Mouse (Mus musculus) limb, embryonic 12.5 days (tissue): ENCODE measurements around the gene Slc25a25. TPM values are rescaled to one million over a fixed set of nuclear protein-coding genes. Genes with fewer than 3 reads are reported as not detected.

Source experiments
- ATAC-seq: fragments of 200-750 bp; cut with Nextera tagmentation; 2 replicates; pipeline ENCODE4 v1.8.0; 2017; ENCODE audit warnings: low read depth, moderate TSS enrichment; ENCODE audit not compliant: insufficient number of reproducible peaks, insufficient read depth, low FRiP score, low TSS enrichment
- H3K27ac ChIP-seq: fragments of 300-500 bp; sonication (generic); 2 replicates; pipeline ENCODE4 v1.5.1; 2016; ENCODE audit warnings: mild to moderate bottlenecking, moderate library complexity
- H3K27me3 ChIP-seq: fragments of 300-500 bp; sonication (generic); 2 replicates; pipeline ENCODE4 v1.6.1; 2016; ENCODE audit warnings: mild to moderate bottlenecking, moderate library complexity
- H3K36me3 ChIP-seq: fragments of 300-500 bp; sonication (generic); 2 replicates; pipeline ENCODE4 v1.6.1; 2016; ENCODE audit warnings: mild to moderate bottlenecking, moderate library complexity
- H3K4me1 ChIP-seq: fragments of 300-500 bp; sonication (generic); replicated peaks from 2 replicates; pipeline ENCODE4 v1.6.1; 2016
- H3K4me2 ChIP-seq: fragments of 300-500 bp; sonication (generic); 2 replicates; pipeline ENCODE4 v1.6.1; 2016; ENCODE audit warnings: mild to moderate bottlenecking, moderate library complexity
- H3K4me3 ChIP-seq: fragments of 300-500 bp; sonication (generic); replicated peaks from 2 replicates; pipeline ENCODE4 v1.5.1; 2016; ENCODE audit warnings: mild to moderate bottlenecking
- H3K9ac ChIP-seq: fragments of 300-500 bp; sonication (generic); replicated peaks from 2 replicates; pipeline ENCODE4 v1.6.1; 2016; ENCODE audit warnings: mild to moderate bottlenecking, moderate library complexity
- H3K9me3 ChIP-seq: fragments of 300-500 bp; sonication (generic); 2 replicates; pipeline ENCODE4 v1.6.1; 2016; ENCODE audit warnings: mild to moderate bottlenecking, moderate library complexity
- WGBS: fragments of 180-500 bp; shearing (Covaris S2); methylation state at CpG from one replicate; pipeline ENCODE4 v1.1.7; 2016; 5-methylcytosine and 5-hydroxymethylcytosine counted together
- polyA plus RNA-seq: library from polyadenylated mRNA; unstranded; fragments of >200 nt; fragmentation: Nextera tagmentation; extraction: Ambion mirVana; gene quantifications from 2 replicates; pipeline ENCODE4 v1.2.1, GENCODE M21; 2016

The Slc25a25 gene
- polyA plus RNA-seq, 1 experiment from 2014 or later: 28.3 TPM

DNA sequence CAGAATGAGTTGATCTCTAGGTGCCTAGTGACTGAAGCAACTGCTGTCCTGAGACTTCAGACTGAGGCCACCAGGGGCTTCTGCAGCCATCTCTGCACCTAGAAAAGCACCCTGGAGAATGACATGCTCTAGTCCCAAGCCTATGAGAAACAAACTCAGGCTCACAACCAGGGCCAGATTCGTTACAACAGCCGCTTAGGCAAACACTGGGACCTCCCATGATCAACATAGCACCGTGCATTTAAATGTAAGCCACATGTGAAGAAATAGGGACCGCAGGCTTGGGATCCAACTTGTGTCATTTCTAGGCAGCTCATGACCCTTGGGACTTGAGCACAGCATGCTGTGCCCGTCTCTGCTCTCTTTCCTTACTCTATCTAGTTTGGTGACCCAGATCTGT, 23.5 kb downstream of the Slc25a25 start:
- H3K27ac ChIP-seq: peak overlapping the region; percentile 79; the same call in 1 of the 2 replicates
- no peak for ATAC-seq
- H3K4me2 ChIP-seq: 0 out of 2 replicates have a peak overlapping the region, but pooled peaks have one; percentile 34
- H3K4me3 ChIP-seq: no peak overlapping the region
- H3K9ac ChIP-seq: no peak overlapping the region
- H3K36me3 ChIP-seq: peaks cover 9% of the 10 kb centered on the region; the same call in 1 of the 2 replicates
- 72% methylated on average over 5 of the region's 5 CpGs for WGBS
- no peaks in the 10 kb centered on the region for H3K9me3 ChIP-seq
- peaks cover 67% of the 10 kb centered on the region for H3K4me1 ChIP-seq
- no peaks in the 10 kb centered on the region for H3K27me3 ChIP-seq

DNA sequence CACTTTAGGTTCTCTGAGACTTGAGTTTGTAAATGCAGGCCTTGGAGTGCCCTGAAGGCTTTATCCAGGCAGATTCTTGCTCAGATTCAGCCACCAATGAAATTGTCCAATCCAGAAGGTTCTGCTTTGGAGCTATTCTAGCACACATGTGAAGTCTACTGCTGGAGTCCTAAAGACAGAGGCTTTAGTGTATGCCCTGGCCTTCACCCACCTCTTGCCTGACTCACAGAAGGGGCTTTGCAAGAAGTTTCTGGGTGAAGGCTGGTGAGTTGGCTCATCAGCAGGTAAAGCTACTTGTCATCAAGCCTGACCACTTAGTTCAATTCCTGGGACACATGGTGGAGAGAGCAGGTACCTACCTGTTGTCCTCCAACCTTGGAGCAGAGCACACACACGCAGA, 25.1 kb downstream of the Slc25a25 start:
- H3K9ac ChIP-seq: no peak overlapping the region
- no peak overlapping the region for H3K4me3 ChIP-seq
- no peak overlapping the region for H3K27ac ChIP-seq
- 83% methylated on average over 1 of the region's 1 CpGs for WGBS
- H3K4me1 ChIP-seq: peaks cover 66% of the 10 kb centered on the region
- peaks cover 10% of the 10 kb centered on the region; the same call in 1 of the 2 replicates for H3K36me3 ChIP-seq
- H3K9me3 ChIP-seq: no peaks in the 10 kb centered on the region
- H3K4me2 ChIP-seq: no peak overlapping the region
- ATAC-seq: no peak
- H3K27me3 ChIP-seq: no peaks in the 10 kb centered on the region

DNA sequence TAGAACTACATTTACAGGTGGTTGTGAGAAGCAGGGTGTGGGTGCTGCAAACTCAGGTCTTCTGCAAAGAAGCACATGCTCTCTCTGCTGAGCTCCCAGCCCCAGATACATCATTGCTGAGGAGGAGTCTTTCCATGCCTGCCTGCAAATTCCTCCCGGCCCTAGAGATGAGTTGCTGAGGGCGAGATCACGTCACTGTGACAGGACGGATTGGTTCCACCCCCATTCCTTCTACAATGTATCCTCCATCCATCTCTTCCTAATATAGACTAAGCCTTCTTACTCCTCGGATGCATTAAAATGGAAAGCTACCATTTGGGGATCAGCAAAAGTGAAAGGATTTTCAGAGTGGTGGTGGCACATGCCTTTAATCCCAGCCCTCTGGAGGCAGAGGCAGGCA, 25.7 kb downstream of the Slc25a25 start:
- WGBS: 79% methylated on average over 5 of the region's 5 CpGs
- peaks cover 16% of the 10 kb centered on the region; the same call in 1 of the 2 replicates for H3K36me3 ChIP-seq
- H3K4me3 ChIP-seq: no peak overlapping the region
- ATAC-seq: no peak
- H3K27ac ChIP-seq: 0 out of 2 replicates have a peak overlapping the region, but pooled peaks have one; percentile 73
- H3K4me2 ChIP-seq: no peak overlapping the region
- H3K4me1 ChIP-seq: peaks cover 64% of the 10 kb centered on the region
- no peak overlapping the region for H3K9ac ChIP-seq
- no peaks in the 10 kb centered on the region for H3K27me3 ChIP-seq
- no peaks in the 10 kb centered on the region for H3K9me3 ChIP-seq

GRCm38 (mm10) chr2:32424796-32425195, 26.4 kb downstream of the Slc25a25 start:
- Histone ChIP-seq H3K27ac (peak overlapping the region; percentile 73), H3K36me3 (peaks cover 23% of the 10 kb centered on the region), H3K4me1 (peaks cover 57% of the 10 kb centered on the region), H3K9me3 (no peaks in the 10 kb centered on the region), H3K4me2 (no peak overlapping the region), H3K9ac (no peak overlapping the region), H3K27me3 (no peaks in the 10 kb centered on the region), H3K4me3 (no peak overlapping the region)
- 41% methylated on average over 3 of the region's 3 CpGs for WGBS
- no peak for ATAC-seq

GRCm38 (mm10) chr2:32423481-32424331, 27.5 kb downstream of the Slc25a25 start:
- no peaks in the 10 kb centered on the region for H3K9me3 ChIP-seq
- peak overlapping the region; percentile 73 for H3K27ac ChIP-seq

DNA sequence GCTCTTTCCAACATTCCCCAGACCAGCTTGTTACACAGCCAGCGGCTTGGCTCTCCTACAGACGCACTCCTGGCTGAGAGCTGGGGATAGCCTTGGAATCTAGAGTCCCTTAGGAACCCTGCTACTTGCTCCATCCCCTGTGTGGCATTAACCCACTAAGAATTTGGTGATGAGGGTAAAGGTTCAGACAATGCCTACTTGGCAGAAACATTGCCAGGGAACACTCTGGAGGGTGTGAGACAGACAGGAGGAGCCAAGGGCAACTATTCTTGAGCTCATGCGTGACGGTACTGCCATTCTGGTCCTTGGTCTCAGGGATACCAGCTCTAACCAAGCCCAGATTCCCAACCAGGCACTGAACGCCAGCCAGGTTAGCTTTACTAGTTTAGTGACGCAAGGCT, 29.4 kb downstream of the Slc25a25 start:
- H3K4me1 ChIP-seq: peaks cover 33% of the 10 kb centered on the region
- no peaks in the 10 kb centered on the region for H3K9me3 ChIP-seq
- WGBS: 88% methylated on average over 6 of the region's 6 CpGs
- H3K27me3 ChIP-seq: no peaks in the 10 kb centered on the region
- no peak for ATAC-seq
- no peak overlapping the region for H3K4me3 ChIP-seq
- no peak overlapping the region for H3K9ac ChIP-seq
- no peak overlapping the region for H3K4me2 ChIP-seq
- peaks cover 53% of the 10 kb centered on the region for H3K36me3 ChIP-seq
- H3K27ac ChIP-seq: no peak overlapping the region

More at GRCm38 (mm10) chr2:32423481-32424331, 27.5 kb downstream of the Slc25a25 start:
- no peaks in the 10 kb centered on the region for H3K27me3 ChIP-seq
- peak overlapping the region; percentile 40 for H3K4me3 ChIP-seq
- H3K9ac ChIP-seq: peak overlapping the region; percentile 13
- H3K4me1 ChIP-seq: peaks cover 46% of the 10 kb centered on the region
- peak overlapping the region; percentile 75 for H3K4me2 ChIP-seq
- ATAC-seq: peak; percentile 92
- under 1% methylated on average over 14 of the region's 14 CpGs for WGBS
- peaks cover 34% of the 10 kb centered on the region for H3K36me3 ChIP-seq

DNA sequence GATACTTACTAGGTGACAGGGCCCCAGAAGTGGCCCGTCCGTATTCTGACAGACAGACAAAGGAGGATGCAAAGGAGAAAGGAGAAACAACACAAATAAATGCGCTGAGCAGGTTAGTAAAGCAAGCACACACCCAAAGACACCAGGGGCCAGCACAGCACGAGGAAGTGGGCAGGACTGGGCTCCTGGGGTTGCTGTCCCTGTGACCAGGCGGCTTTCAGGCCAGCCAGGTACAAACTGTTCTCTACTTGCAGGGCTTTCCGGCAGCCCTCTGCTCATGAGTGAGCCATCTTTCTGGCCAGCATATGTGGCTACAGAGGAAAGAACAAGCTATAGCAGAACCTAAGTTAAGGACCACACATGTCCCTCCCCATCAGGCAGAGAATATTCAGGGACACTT, 30.6 kb downstream of the Slc25a25 start:
- ATAC-seq: no peak
- Histone ChIP-seq H3K4me3 (no peak overlapping the region), H3K27ac (no peak overlapping the region), H3K4me2 (no peak overlapping the region), H3K36me3 (peaks cover 56% of the 10 kb centered on the region), H3K27me3 (no peaks in the 10 kb centered on the region), H3K9ac (no peak overlapping the region), H3K9me3 (no peaks in the 10 kb centered on the region), H3K4me1 (peaks cover 32% of the 10 kb centered on the region)
- WGBS: 81% methylated on average over 6 of the region's 6 CpGs

DNA sequence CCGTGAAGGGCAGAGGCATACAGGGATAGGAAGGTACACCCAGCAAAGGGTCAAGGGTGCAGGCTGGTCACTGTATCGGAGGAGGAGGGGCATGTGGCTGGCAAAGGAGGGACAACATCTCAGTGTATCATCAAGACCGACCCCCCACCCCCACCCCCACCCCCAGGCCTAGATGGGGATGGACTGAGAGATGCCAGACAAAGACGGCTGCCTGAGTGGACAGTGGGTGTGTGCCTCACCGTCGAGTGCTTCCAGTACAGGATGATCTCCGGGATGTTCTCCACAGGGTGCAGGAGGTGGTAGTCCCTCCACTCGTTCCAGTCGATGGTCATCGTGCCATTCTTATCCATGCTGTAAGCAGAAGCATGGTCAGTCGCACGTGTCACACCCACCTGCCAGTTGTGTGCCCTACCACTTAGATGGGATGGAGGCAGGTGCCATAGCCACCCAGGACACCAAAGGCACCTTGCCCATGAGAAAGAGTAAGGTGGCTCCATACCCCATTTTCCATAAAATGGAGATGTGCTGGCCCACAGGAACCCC, 31.1 kb downstream of the Slc25a25 start:
- Histone ChIP-seq H3K36me3 (peaks cover 61% of the 10 kb centered on the region), H3K27me3 (no peaks in the 10 kb centered on the region), H3K27ac (no peak overlapping the region), H3K4me1 (peaks cover 27% of the 10 kb centered on the region), H3K9ac (no peak overlapping the region), H3K9me3 (no peaks in the 10 kb centered on the region), H3K4me3 (no peak overlapping the region), H3K4me2 (no peak overlapping the region)
- no peak for ATAC-seq
- WGBS: 92% methylated on average over 12 of the region's 12 CpGs

DNA sequence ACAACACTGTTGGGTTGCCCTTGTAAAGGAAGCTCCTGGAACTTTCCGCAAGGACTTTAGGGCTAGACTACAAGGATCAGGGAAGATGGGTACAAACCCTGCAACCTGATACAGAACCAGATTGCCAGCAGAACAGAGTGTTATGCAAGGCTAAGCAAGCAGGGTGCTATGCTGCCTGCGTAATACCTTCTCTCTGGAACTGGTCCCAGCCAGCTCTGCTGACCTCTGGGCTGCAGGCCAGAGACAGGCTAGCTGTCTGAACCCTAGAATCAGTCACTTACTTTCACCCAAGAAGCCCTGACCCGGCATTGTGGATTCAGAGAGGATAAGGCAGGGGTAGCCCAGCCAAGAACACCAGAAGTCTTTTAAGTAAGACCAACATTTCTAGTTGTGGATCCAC, 31.9 kb downstream of the Slc25a25 start:
- H3K4me3 ChIP-seq: no peak overlapping the region
- H3K27ac ChIP-seq: no peak overlapping the region
- peaks cover 69% of the 10 kb centered on the region for H3K36me3 ChIP-seq
- H3K4me1 ChIP-seq: peaks cover 19% of the 10 kb centered on the region
- WGBS: 84% methylated on average over 3 of the region's 3 CpGs
- H3K9me3 ChIP-seq: no peaks in the 10 kb centered on the region
- no peak overlapping the region for H3K9ac ChIP-seq
- H3K4me2 ChIP-seq: no peak overlapping the region
- H3K27me3 ChIP-seq: no peaks in the 10 kb centered on the region
- no peak for ATAC-seq

DNA sequence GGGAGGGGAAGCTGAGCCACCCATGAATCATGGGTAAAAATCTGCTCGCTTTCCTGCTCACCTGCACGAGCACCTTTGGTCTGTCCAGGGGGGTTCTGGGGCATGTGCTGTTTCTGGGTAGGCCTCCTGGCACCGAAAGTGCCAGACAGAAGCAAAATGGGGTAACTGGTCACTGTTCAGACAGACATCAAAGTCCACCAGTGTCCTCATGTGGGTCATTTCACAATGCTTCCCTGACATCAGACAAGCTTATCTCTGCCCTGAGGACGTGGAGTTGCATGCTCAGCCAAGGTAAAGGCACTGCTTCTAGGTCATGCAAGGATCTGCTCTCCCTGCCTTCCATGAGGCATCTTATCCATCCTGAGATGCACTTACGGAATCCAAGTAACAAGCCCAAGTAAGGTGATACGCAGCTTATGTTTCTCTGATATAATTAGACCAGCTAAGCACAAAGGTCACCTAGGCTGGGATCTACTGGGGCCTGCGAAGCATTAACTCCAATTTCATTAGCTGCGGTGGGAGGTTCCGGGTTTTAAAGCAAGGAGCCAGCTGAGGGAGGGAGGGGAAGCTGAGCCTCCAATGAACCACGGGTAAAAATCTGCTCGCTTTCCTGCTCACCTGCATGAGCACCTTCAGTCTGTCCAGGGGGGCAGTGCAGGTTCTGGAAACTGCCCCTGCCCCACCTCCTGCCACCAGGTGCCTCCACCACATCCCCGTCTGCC, 32.7 kb downstream of the Slc25a25 start:
- Histone ChIP-seq H3K4me2 (no peak overlapping the region), H3K4me1 (peaks cover 13% of the 10 kb centered on the region), H3K27me3 (no peaks in the 10 kb centered on the region), H3K36me3 (peaks cover 77% of the 10 kb centered on the region), H3K27ac (no peak overlapping the region), H3K9ac (no peak overlapping the region), H3K4me3 (no peak overlapping the region), H3K9me3 (no peaks in the 10 kb centered on the region)
- ATAC-seq: no peak
- 74% methylated on average over 12 of the region's 12 CpGs for WGBS

DNA sequence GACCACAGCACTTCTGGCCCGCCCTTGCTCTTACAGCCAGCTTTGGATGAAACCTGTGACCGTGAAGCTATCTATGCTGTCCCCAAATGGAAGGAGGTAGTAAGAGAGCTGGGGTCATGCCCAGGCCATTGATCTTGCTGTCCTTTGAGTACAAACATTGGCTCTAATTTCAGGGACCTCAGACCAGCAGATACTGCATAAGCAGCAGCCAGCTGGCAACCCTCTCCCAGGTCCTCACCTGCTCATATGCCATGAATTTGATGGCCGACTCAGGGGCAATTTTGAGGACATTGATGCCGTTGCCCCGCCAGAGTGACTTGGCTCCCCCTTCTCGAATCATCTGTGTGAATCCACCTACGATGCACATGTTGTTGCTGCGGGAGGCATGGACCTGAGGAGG, 33.8 kb downstream of the Slc25a25 start:
- H3K36me3 ChIP-seq: peaks cover 77% of the 10 kb centered on the region
- H3K9ac ChIP-seq: no peak overlapping the region; the same call in 1 of the 2 replicates
- H3K9me3 ChIP-seq: no peaks in the 10 kb centered on the region
- H3K27me3 ChIP-seq: no peaks in the 10 kb centered on the region
- H3K4me2 ChIP-seq: no peak overlapping the region
- 87% methylated on average over 8 of the region's 8 CpGs for WGBS
- no peak overlapping the region for H3K4me3 ChIP-seq
- ATAC-seq: no peak
- 0 out of 2 replicates have a peak, but pooled peaks cover 2% of the 10 kb centered on the region for H3K4me1 ChIP-seq
- no peak overlapping the region for H3K27ac ChIP-seq
